10 mouse cellular contexts compared by ENCODE assay signal in the genomic region with DNA sequence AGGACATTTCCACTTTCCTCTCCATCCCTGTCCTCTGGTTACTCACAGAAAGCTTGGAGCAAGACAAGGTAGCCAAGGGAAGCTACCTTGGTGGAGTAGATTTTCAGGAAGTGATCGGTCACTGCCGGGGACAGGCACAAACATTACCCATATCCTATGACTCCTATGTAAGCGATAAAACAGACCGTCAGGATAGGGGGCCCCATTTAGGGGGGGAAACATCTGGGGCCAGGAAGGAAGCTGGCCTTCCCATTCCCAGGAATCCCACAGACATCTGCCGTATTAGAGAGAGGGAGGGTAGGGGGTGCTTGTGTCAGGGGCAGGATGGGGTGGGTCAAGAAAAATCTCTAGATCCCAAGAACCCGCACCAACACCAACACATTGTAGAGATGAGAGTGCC. TPM values are rescaled to one million over a fixed set of nuclear protein-coding genes. Genes with fewer than 3 reads are reported as not detected.
DNase-seq lines count a peak whose midpoint lies in the region; ATAC-seq lines count a peak whose summit lies in the region.
"Had no signal": no experiment of that assay in that cellular context is flagged by ENCODE, and none has a peak within 500 bp of the region (broad histone marks: within the 10 kb centered on the region; RNA-seq: fewer than 3 reads in every experiment).

No protein-coding gene starts in this region.

- H3K4me3 ChIP-seq in megakaryocyte, embryonic 14.5 days (replicated peaks): peak overlapping the region; percentile 78
- no peak overlapping the region for H3K4me3 ChIP-seq in neural tube, embryonic 13.5 days
- H3K4me3 ChIP-seq: midbrain, embryonic 15.5 days had no signal

- intact Hi-C loops in gastrocnemius, postnatal 36 days (cut with DNase I): no loop called here

- H3K4me2 ChIP-seq in neural tube, embryonic 13.5 days: no peak overlapping the region
- H3K4me2 ChIP-seq: midbrain, embryonic 15.5 days had no signal

- H3K36me3 ChIP-seq in megakaryocyte, embryonic 14.5 days (replicated peaks; ENCODE audit: low read length): no peaks in the 10 kb centered on the region
- no peaks in the 10 kb centered on the region for H3K36me3 ChIP-seq in neural tube, embryonic 13.5 days
- H3K36me3 ChIP-seq: midbrain, embryonic 15.5 days had no signal

- no peak for ATAC-seq in megakaryocyte, adult 5-6 weeks (ENCODE audit: poor library complexity, severe bottlenecking)
- no peak for ATAC-seq in neural tube, embryonic 13.5 days (ENCODE audit: low read depth)
- ATAC-seq: midbrain, embryonic 15.5 days had no signal

- H3K9ac ChIP-seq in neural tube, embryonic 13.5 days: no peak overlapping the region
- H3K9ac ChIP-seq: midbrain, embryonic 15.5 days had no signal

- no peaks in the 10 kb centered on the region for H3K9me3 ChIP-seq in megakaryocyte, embryonic 14.5 days
- no peaks in the 10 kb centered on the region for H3K9me3 ChIP-seq in neural tube, embryonic 13.5 days
- H3K9me3 ChIP-seq: midbrain, embryonic 15.5 days had no signal

- 76% methylated on average over 6 of the region's 6 CpGs for WGBS in neural tube, embryonic 13.5 days

- DNase-seq in gastrocnemius, postnatal 25 days: peak; percentile 15
- DNase-seq in gastrocnemius, postnatal 36 days: no peak
- peak; percentile 41 for DNase-seq in heart, postnatal 4 days
- no peak for DNase-seq in cerebellum, adult 11-12 months
- no peak for DNase-seq in layer of hippocampus, postnatal 25 days (ENCODE audit: extremely low spot score in 1 of 2, low spot score in 1 of 2)
- DNase-seq: retina, postnatal 1 day had no signal

- 0 out of 2 replicates have a peak overlapping the region, but pooled peaks have one; percentile 20 for H3K27ac ChIP-seq in neural tube, embryonic 13.5 days (replicated peaks)
- H3K27ac ChIP-seq: midbrain, embryonic 15.5 days had no signal

- peaks cover 3% of the 10 kb centered on the region for H3K27me3 ChIP-seq in megakaryocyte, embryonic 14.5 days (replicated peaks)
- H3K27me3 ChIP-seq in neural tube, embryonic 13.5 days: no peaks in the 10 kb centered on the region
- H3K27me3 ChIP-seq: midbrain, embryonic 15.5 days had no signal

- H3K4me1 ChIP-seq in megakaryocyte, embryonic 14.5 days: peaks cover 25% of the 10 kb centered on the region
- H3K4me1 ChIP-seq in neural tube, embryonic 13.5 days (replicated peaks): no peaks in the 10 kb centered on the region

RNA-seq across cellular contexts. Expression of a gene that starts 6.6 kb away (rescaled TPM):
- total RNA-seq in gastrocnemius, postnatal 25 days (2021): 1 to 10 TPM; 1.4 to 2.1 TPM
- under 1 TPM; 0.47 to 0.79 TPM for total RNA-seq in gastrocnemius, postnatal 36 days (2021)
- polyA plus RNA-seq in megakaryocyte, embryonic 14.5 days (2012; ENCODE audit: insufficient read depth, low replicate concordance): 13.1 and 15.8 TPM in 2 replicates
- total RNA-seq in megakaryocyte, adult 5-6 weeks (2015): 3.5 and 6.0 TPM in 2 replicates
- 2.0 and 3.1 TPM in 2 replicates for total RNA-seq in megakaryocyte, adult 5-6 weeks (2017)
- 1 to 10 TPM; 4.2 to 8.0 TPM for total RNA-seq in heart, postnatal 4 days (2021)
- 12.2 and 17.4 TPM in 2 replicates for polyA plus RNA-seq in neural tube, embryonic 13.5 days (2015; fragmentation: Nextera tagmentation; extraction: Ambion mirVana)
- 1 to 10 TPM; 5.5 to 7.2 TPM for total RNA-seq in layer of hippocampus, postnatal 25 days (2021)

RNA-seq across cellular contexts. Expression of a gene that starts 23.2 kb away (rescaled TPM):
- total RNA-seq in gastrocnemius, postnatal 25 days (2021): 10 to 100 TPM; 10.5 to 19.9 TPM
- total RNA-seq in gastrocnemius, postnatal 36 days (2021): 1 to 10 TPM; 5.2 to 8.3 TPM
- 48.4 and 174 TPM in 2 replicates for polyA plus RNA-seq in megakaryocyte, embryonic 14.5 days (2012; ENCODE audit: insufficient read depth, low replicate concordance)
- total RNA-seq in megakaryocyte, adult 5-6 weeks (2015): not detected in 2 replicates
- total RNA-seq in megakaryocyte, adult 5-6 weeks (2017): 0.07 and 0.20 TPM in 2 replicates
- 100 to 1,000 TPM; 504 to 641 TPM for total RNA-seq in heart, postnatal 4 days (2021)
- polyA plus RNA-seq in neural tube, embryonic 13.5 days (2015; fragmentation: Nextera tagmentation; extraction: Ambion mirVana): 431 and 546 TPM in 2 replicates
- 10 to 100 TPM; 49.8 to 50.2 TPM for total RNA-seq in layer of hippocampus, postnatal 25 days (2021)

Comparison
In these comparisons a context has a peak if more than half of its experiments do, and no peak if none do; other contexts are left out.
1. DNase-seq: peak in gastrocnemius, postnatal 25 days (single experiment) and heart, postnatal 4 days (single experiment); none in gastrocnemius, postnatal 36 days (0 of 2), cerebellum, adult 11-12 months (single experiment) and layer of hippocampus, postnatal 25 days (0 of 2).
2. RNA of a gene that starts 23.2 kb away (total RNA-seq): 504 to 641 TPM in heart, postnatal 4 days; 49.8 to 50.2 TPM in layer of hippocampus, postnatal 25 days, 10.5 to 19.9 TPM in gastrocnemius, postnatal 25 days, 5.2 to 8.3 TPM in gastrocnemius, postnatal 36 days and 0.07 to 0.20 TPM in megakaryocyte, adult 5-6 weeks; every median in the first group is over 4 times any median in the second.